Mouse (Mus musculus) bone marrow, adult 2 months (tissue): ENCODE measurements around the gene 2810006K23Rik. TPM values are rescaled to one million over a fixed set of nuclear protein-coding genes. Genes with fewer than 3 reads are reported as not detected.
"Not testable (repeated sequence)": the region's sequence is repeated elsewhere in the genome, so short reads cannot be mapped to it uniquely, and the experiment has no call there.

Source experiments
- H3K27ac ChIP-seq: fragments of 200-500 bp; 2 replicates; pipeline ENCODE4 v1.5.1; 2012; ENCODE audit warnings: low read depth, mild to moderate bottlenecking, control low read depth, inconsistent platforms, low read length; ENCODE audit not compliant: control insufficient read depth, poor library complexity, insufficient read depth
- H3K4me1 ChIP-seq: fragments of 200-500 bp; 2 replicates; pipeline ENCODE4 v1.6.1; 2011; ENCODE audit warnings: low read length; ENCODE audit not compliant: control insufficient read depth, insufficient read depth
- H3K4me3 ChIP-seq: fragments of 200-500 bp; replicated peaks from 2 replicates; pipeline ENCODE3; 2011; ENCODE audit warnings: mild to moderate bottlenecking, low read depth, low read length, control low read depth; ENCODE audit not compliant: control insufficient read depth
- CTCF ChIP-seq: fragments of 200-500 bp; IDR thresholded peaks from 2 replicates; pipeline ENCODE4 v1.5.1; 2011; ENCODE audit warnings: low read length, control low read depth; ENCODE audit not compliant: control insufficient read depth, insufficient read depth
- POLR2A ChIP-seq: fragments of 200-500 bp; IDR thresholded peaks from 2 replicates; pipeline ENCODE4 v1.6.1; 2011; ENCODE audit warnings: low read depth, mild to moderate bottlenecking, control low read depth, low read length, borderline replicate concordance; ENCODE audit not compliant: control insufficient read depth
- WGBS: fragments of 180-500 bp; shearing (Covaris S2); methylation state at CpG from one replicate; pipeline ENCODE4 v1.1.7; 2018; 5-methylcytosine and 5-hydroxymethylcytosine counted together
- polyA plus RNA-seq: library from polyadenylated mRNA; stranded (reverse); fragments of >200 nt; gene quantifications from 2 replicates; pipeline ENCODE4 v1.2.4, GENCODE M21; 2011; ENCODE audit warnings: low replicate concordance; ENCODE audit not compliant: missing spikeins, insufficient read depth, insufficient read length

The 2810006K23Rik gene
- polyA plus RNA-seq, 1 experiment: 6.3 TPM

- Histone ChIP-seq H3K4me1 (peaks cover 3% of the 10 kb centered on the region), H3K27ac (peak overlapping the region; percentile 36), H3K4me3 (peak overlapping the region; percentile 57)
- WGBS: 4% methylated on average over 30 of the region's 30 CpGs
- TF ChIP-seq POLR2A (no peak; the same call in 1 of the 2 replicates), CTCF (no peak)
These were observed 24.4 kb downstream of the 2810006K23Rik start for GRCm38 (mm10) chr5:124352141-124352920.

DNA sequence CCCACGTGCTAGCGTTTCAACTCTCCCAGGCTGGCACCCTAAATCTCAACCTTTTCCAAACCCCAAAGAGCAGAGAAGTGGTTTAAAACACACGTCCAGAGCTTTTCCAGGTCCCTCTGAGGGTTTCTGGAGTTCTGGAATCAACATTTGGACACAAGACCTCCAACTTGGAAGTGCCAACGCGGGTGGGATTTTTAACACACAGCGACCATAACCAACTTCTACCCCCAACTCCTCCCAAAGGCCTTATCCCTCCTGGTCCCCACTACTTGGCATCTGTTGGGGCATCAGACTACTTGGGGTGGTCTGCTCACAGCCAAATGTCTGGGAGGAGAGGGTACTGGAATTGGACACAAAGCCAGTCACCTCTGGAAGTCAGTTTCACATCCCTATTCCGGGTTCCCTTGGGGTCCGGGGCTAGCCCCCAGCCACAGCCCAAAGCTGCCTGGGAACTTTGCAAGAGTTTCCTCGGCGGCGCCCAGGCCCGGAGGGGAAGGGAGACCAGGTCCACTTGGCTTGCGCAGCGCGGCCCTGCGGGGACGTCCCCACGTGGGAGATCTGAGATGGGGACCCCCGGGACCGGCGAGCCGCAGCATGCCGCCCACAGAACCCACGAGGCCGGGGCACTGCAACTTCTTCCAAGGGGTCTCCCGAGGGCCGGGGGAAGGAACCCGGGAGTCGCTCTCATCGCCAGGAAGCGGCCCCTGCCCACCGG lies 25.3 kb downstream of the 2810006K23Rik start:
- WGBS: under 1% methylated on average over 32 of the region's 32 CpGs

GRCm38 (mm10) chr5:124353726-124354547 lies 26.0 kb downstream of the 2810006K23Rik start:
- Histone ChIP-seq H3K4me3 (peak overlapping the region; percentile 66), H3K27ac (peak overlapping the region; percentile 91), H3K4me1 (peaks cover 3% of the 10 kb centered on the region)
- TF ChIP-seq POLR2A (peak; percentile 16; the same call in 1 of the 2 replicates), CTCF (peak; percentile 34; the same call in 1 of the 2 replicates)
- under 1% methylated on average over 103 of the region's 132 CpGs for WGBS

More for the DNA sequence above, 25.3 kb downstream of the 2810006K23Rik start:
- peak overlapping the region; percentile 91 for H3K27ac ChIP-seq
- H3K4me1 ChIP-seq: peaks cover 3% of the 10 kb centered on the region
- H3K4me3 ChIP-seq: peak overlapping the region; percentile 66
- no peak for TF ChIP-seq CTCF
- no peak for TF ChIP-seq POLR2A

GRCm38 (mm10) chr5:124354574-124355424 lies 26.9 kb downstream of the 2810006K23Rik start:
- Histone ChIP-seq H3K4me3 (peak overlapping the region; percentile 50), H3K4me1 (peaks cover 3% of the 10 kb centered on the region), H3K27ac (peak overlapping the region; percentile 34; the same call in 1 of the 2 replicates)
- 3% methylated on average over 55 of the region's 60 CpGs for WGBS
- TF ChIP-seq POLR2A (no peak), CTCF (no peak)

DNA sequence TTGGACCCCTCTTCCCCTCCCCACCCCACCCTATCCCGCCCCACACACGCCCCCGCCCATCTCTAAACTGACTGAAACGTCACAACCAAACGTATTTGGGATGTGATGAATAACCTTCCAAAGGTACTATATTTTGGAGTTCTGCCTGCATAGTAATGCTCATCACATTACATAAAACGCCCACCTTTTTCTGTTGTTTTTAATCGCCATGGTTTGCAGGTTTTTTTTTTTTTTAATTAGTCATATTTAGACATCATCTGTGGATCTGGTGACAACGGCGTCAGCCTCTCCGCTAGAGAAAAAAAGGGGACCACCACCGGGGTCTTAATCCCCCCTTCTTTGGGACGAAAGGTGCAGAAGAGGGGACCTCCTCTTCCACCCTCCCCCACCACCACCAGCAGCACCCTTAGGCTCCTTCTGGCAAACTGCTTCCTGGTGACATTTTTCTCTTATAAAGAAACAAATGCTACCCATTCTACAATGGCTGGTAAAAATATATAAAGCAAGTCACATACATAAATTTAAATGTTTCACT lies 27.6 kb downstream of the 2810006K23Rik start:
- H3K4me1 ChIP-seq: peaks cover 3% of the 10 kb centered on the region
- 13% methylated on average over 12 of the region's 12 CpGs for WGBS
- H3K4me3 ChIP-seq: no peak overlapping the region
- TF ChIP-seq CTCF (no peak), POLR2A (no peak)
- H3K27ac ChIP-seq: no peak overlapping the region

- 59% methylated on average over 3 of the region's 3 CpGs for WGBS
- no peak overlapping the region for H3K4me3 ChIP-seq
- H3K4me1 ChIP-seq: peaks cover 2% of the 10 kb centered on the region; the same call in 1 of the 2 replicates
- no peak for TF ChIP-seq CTCF
- TF ChIP-seq POLR2A: no peak
- no peak overlapping the region for H3K27ac ChIP-seq
These were observed 28.8 kb downstream of the 2810006K23Rik start for GRCm38 (mm10) chr5:124356695-124357094.

- Histone ChIP-seq H3K4me1 (no peaks in the 10 kb centered on the region), H3K4me3 (no peak overlapping the region), H3K27ac (no peak overlapping the region)
- TF ChIP-seq POLR2A (no peak), CTCF (no peak)
- 89% methylated on average over 2 of the region's 2 CpGs for WGBS
These were observed 31.8 kb downstream of the 2810006K23Rik start for GRCm38 (mm10) chr5:124359641-124360040.

- 86% methylated on average over 5 of the region's 5 CpGs for WGBS
- H3K27ac ChIP-seq, H3K4me3 ChIP-seq, H3K4me1 ChIP-seq: not testable (repeated sequence)
These were observed 35.1 kb downstream of the 2810006K23Rik start, which contains the start of gene Cdk2ap1 for GRCm38 (mm10) chr5:124362982-124363381. Cdk2ap1 (minus strand) TSS chr5:124363082.
